Mouse (Mus musculus) intestine, embryonic 16.5 days (tissue): ENCODE measurements around the gene Chchd5. TPM values are rescaled to one million over a fixed set of nuclear protein-coding genes. Genes with fewer than 3 reads are reported as not detected.

Source experiments
- ATAC-seq: fragments of 200-750 bp; cut with Nextera tagmentation; 2 replicates; pipeline ENCODE4 v1.8.0; 2017; ENCODE audit warnings: moderate TSS enrichment, moderate library complexity
- H3K27ac ChIP-seq: fragments of 300-500 bp; sonication (generic); 2 replicates; pipeline ENCODE4 v1.5.1; 2014; ENCODE audit warnings: mild to moderate bottlenecking, low read length
- H3K27me3 ChIP-seq: fragments of 300-500 bp; sonication (generic); replicated peaks from 2 replicates; pipeline ENCODE4 v1.6.1; 2014; ENCODE audit warnings: low read length, control low read depth, mixed read lengths; ENCODE audit not compliant: control insufficient read depth, insufficient read depth
- H3K36me3 ChIP-seq: fragments of 300-500 bp; sonication (generic); 2 replicates; pipeline ENCODE4 v1.6.1; 2014; ENCODE audit warnings: low read length, control low read depth; ENCODE audit not compliant: control insufficient read depth, insufficient read depth
- H3K4me1 ChIP-seq: fragments of 300-500 bp; sonication (generic); 2 replicates; pipeline ENCODE4 v1.6.1; 2014; ENCODE audit warnings: low read length, control low read depth, mixed read lengths; ENCODE audit not compliant: control insufficient read depth, insufficient read depth
- H3K4me2 ChIP-seq: fragments of 300-500 bp; sonication (generic); 2 replicates; pipeline ENCODE4 v1.6.1; 2014; ENCODE audit warnings: low read depth, low read length, control low read depth
- H3K4me3 ChIP-seq: fragments of 300-500 bp; sonication (generic); 2 replicates; pipeline ENCODE4 v1.5.1; 2014; ENCODE audit warnings: mild to moderate bottlenecking, low read length
- H3K9ac ChIP-seq: fragments of 300-500 bp; sonication (generic); 2 replicates; pipeline ENCODE4 v1.6.1; 2014; ENCODE audit warnings: low read depth, low read length
- H3K9me3 ChIP-seq: fragments of 300-500 bp; sonication (generic); 2 replicates; pipeline ENCODE4 v1.6.1; 2016; ENCODE audit warnings: low read length, control low read depth; ENCODE audit not compliant: control insufficient read depth
- WGBS: fragments of 180-500 bp; shearing (Covaris S2); extraction: QIAGEN DNeasy Blood & Tissue Kit; methylation state at CpG from one replicate; pipeline ENCODE4 v1.1.7; 2014; 5-methylcytosine and 5-hydroxymethylcytosine counted together
- polyA plus RNA-seq: library from polyadenylated mRNA; unstranded; fragments of >200 nt; fragmentation: Nextera tagmentation; extraction: Ambion mirVana; gene quantifications from 2 replicates; pipeline ENCODE4 v1.2.1, GENCODE M21; 2015

Chchd5 gene
- polyA plus RNA-seq, 1 experiment from 2014 or later = 23.8 TPM

DNA sequence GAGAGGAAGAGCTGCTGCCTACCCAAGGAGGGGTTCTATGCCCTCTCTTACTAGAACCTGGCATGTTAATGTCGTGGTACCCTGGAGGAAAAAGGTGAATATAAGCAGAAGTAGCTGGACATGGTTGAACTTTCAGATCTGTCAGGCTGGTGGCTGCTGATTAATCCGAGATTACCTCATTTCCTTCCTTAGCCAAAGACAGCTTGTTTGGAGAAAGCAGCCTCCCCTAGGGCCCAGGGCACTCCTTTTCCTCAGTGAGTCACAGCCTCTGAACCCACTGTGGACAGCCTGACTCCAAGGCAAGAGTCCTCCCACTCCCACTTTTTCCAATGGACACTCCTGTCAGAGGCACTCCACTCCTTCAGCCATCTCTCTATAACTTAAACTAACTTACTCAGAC is 46.1 kb downstream of the Chchd5 start:
- ATAC-seq = no peak
- Histone ChIP-seq H3K27ac (no peak overlapping the region), H3K36me3 (no peaks in the 10 kb centered on the region), H3K4me2 (no peak overlapping the region), H3K4me1 (no peaks in the 10 kb centered on the region), H3K9me3 (no peaks in the 10 kb centered on the region), H3K27me3 (no peaks in the 10 kb centered on the region), H3K4me3 (no peak overlapping the region), H3K9ac (no peak overlapping the region)
- 47% methylated on average over 2 of the region's 2 CpGs for WGBS

DNA sequence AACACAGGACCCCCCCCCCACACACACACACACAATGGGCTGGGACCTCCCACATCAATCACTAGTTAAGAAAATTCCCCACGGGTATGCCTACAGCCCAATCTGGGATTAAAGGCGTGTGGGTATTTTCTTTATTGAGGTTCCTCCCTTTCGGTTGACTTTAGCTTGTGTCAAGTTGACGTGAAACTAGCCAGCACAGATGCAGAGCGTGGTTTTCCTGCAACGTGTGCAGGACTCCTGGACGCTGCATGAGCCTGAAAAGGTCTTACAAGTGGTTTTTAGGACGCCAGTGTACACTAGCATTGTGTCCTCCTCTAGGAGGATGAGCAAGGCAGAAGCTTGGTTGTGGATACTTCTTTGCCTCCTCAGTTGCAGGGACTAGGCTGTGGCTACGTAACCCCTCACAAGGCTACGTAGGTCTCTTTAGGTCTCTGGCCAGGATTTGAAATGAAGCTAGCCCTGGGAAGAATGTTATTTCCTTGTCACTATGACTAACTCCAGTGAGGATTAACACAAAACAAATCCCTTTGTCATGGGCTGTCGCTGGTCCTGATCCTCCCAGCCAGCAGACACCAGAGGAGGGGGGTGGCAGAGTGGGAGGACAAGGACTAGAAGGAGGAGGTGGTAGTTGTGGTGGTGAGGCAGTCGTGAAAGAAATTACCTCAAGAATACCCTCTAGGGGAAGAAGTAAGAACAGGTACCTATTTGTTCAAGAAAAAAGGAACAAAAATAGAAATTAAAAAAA is 47.3 kb downstream of the Chchd5 start:
- no peak for ATAC-seq
- WGBS = 70% methylated on average over 12 of the region's 12 CpGs
- Histone ChIP-seq H3K36me3 (no peaks in the 10 kb centered on the region), H3K27me3 (no peaks in the 10 kb centered on the region), H3K4me3 (no peak overlapping the region), H3K4me2 (no peak overlapping the region), H3K27ac (no peak overlapping the region), H3K4me1 (no peaks in the 10 kb centered on the region), H3K9me3 (no peaks in the 10 kb centered on the region), H3K9ac (no peak overlapping the region)

DNA sequence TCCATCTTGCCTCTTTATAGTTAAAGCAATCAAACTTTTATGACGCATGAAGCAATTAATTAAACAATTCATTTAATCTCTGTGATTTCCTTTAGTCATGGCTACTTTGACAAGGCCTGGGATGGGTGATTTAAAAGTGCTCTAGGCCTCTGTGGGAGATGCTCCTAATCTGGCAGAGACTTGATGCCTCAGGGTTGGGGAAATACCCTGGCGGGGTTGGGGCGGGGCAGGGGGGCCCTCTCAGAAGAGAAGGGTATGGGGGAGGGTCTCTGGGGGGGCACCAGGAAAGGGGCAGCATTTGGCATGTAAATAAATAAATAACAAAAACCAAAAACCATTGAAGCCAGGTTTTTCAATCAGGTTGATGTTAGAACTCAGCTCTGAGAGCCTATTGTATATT is 48.2 kb downstream of the Chchd5 start:
- no peaks in the 10 kb centered on the region for H3K4me1 ChIP-seq
- no peaks in the 10 kb centered on the region for H3K27me3 ChIP-seq
- no peak overlapping the region for H3K4me3 ChIP-seq
- ATAC-seq = no peak
- 59% methylated on average over 3 of the region's 3 CpGs for WGBS
- no peak overlapping the region for H3K27ac ChIP-seq
- no peaks in the 10 kb centered on the region for H3K36me3 ChIP-seq
- no peak overlapping the region for H3K4me2 ChIP-seq
- no peak overlapping the region for H3K9ac ChIP-seq
- no peaks in the 10 kb centered on the region for H3K9me3 ChIP-seq

DNA sequence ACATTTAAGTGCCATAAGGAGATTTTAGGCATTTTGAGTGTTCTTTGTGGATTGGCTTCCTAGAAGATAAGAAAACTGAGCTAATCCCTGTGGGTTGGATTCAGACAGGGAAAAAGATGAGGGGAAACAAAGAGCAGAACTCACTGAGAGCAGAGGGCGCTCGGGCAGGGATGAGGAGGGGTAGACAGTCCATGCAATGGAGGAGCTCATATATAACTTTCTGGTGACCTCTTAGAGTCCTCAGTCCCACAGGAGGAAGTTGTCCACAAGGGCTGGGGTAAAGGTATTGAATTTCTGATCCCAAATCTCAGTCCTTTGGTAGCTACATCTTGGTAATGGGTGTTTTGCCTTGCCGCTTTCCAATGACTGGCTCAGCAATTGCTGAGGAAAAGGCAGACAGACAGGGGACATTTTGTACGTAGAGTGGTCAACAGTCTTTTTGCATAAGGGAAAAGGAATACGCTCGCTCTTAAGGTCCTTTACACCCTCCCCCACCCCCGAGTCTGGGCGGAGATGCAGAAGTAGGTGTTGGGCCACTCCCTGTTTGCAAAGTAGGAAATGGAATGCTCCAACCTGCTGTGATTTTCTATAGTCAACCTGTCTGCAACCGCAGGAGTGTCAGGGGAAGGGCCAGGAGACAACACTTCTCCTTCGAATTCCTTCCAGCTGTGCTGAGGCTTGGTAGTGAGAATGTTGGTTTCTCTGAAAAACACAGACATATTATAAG is 48.8 kb downstream of the Chchd5 start:
- H3K4me2 ChIP-seq = peak overlapping the region; percentile 37

DNA sequence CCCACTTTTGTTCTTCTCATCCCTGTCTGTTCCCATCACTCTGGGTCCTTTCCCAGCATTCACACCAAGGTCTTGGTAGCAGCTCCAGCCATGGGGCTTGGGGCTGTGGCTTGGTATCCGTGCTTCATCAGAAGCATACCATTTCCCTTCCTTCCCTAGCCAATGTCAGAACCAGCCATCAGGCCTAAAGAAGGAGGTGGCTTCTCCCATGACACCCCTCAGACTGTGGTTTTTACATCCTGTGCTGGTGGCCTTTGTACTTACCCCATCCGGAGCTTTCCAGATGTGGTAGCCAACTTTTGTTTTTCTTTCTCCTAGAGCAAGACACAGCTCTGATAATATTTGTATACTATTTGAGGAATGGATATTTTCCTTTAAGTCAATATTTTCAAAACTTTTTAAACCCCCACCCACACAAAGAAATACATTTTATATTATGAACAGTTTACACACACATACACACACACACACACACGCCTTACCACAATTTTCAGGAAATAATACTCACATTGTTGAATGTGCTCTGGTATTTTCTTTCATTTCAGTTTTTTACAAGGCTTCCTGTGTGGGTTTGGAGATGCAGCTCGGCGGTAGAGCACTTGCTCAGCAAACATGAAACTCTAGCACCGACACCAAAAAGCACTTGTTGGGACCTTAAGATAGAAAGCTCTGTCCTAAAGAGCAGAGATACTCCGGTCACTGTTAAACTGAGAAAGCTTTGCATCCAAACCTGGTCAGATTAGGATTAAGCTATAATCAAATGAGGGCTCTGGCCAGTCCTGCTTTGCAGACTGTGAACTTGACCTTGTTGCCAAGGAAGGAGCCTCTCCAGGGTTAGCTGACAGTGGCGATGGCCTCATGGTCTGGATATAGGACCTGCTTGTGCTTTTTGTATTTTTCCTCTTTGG is 50.7 kb downstream of the Chchd5 start:
- WGBS = 77% methylated on average over 8 of the region's 8 CpGs
- ATAC-seq = no peak
- Histone ChIP-seq H3K27ac (no peak overlapping the region), H3K27me3 (no peaks in the 10 kb centered on the region), H3K9me3 (no peaks in the 10 kb centered on the region), H3K4me2 (no peak overlapping the region), H3K36me3 (no peaks in the 10 kb centered on the region), H3K4me3 (no peak overlapping the region), H3K9ac (no peak overlapping the region), H3K4me1 (no peaks in the 10 kb centered on the region)

More for the DNA sequence above, 48.8 kb downstream of the Chchd5 start:
- Histone ChIP-seq H3K4me3 (0 out of 2 replicates have a peak overlapping the region, but pooled peaks have one; percentile 24), H3K36me3 (no peaks in the 10 kb centered on the region), H3K9ac (no peak overlapping the region), H3K27ac (no peak overlapping the region), H3K27me3 (no peaks in the 10 kb centered on the region), H3K9me3 (no peaks in the 10 kb centered on the region), H3K4me1 (no peaks in the 10 kb centered on the region)
- WGBS = 33% methylated on average over 10 of the region's 10 CpGs
- ATAC-seq = peak; percentile 67

DNA sequence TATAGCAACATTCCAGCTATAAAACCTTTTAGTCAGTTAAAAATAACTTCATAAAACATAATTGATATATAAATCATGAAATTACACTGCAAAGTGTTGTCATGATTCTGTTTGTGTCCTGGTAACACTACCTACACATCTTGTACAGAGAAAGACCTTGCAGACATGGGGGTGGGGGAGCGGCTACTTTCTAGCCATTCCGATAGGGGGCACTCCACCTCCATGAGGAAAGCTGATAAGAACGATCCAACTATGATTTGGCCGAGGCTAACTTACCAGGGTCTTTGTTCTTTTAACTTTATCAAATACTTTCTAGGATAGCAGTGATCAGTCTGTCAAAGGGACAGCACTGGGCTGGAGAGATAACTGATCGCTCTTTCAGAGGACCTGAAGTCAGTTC is 52.0 kb downstream of the Chchd5 start:
- no peak for ATAC-seq
- WGBS = 81% methylated on average over 5 of the region's 5 CpGs

DNA sequence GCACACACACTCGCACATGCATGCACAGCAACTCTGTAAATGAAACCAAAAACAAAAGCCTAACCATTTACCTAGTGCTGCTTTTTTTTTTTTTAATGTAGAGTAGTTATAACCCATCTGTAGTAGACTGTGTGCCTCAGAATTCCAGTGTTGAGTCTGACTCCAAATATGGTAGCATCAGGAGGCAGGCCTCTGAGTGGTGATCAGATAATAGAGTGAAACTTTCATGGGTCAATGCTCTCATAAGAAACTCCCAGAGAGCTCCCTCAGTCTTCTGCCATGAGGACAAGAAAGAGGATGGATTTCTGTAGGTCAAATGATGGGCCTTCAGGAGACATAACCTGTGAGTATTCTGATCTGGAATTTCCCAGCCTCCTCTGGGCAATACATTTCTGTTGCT is 52.9 kb downstream of the Chchd5 start:
- no peak for ATAC-seq
- no peak overlapping the region for H3K4me3 ChIP-seq
- WGBS = 96% methylated on average over 1 of the region's 1 CpGs

More for the DNA sequence above, 52.0 kb downstream of the Chchd5 start:
- Histone ChIP-seq H3K4me2 (no peak overlapping the region), H3K9me3 (no peaks in the 10 kb centered on the region), H3K9ac (no peak overlapping the region), H3K36me3 (no peaks in the 10 kb centered on the region), H3K27me3 (no peaks in the 10 kb centered on the region), H3K4me1 (no peaks in the 10 kb centered on the region), H3K27ac (no peak overlapping the region), H3K4me3 (no peak overlapping the region)

DNA sequence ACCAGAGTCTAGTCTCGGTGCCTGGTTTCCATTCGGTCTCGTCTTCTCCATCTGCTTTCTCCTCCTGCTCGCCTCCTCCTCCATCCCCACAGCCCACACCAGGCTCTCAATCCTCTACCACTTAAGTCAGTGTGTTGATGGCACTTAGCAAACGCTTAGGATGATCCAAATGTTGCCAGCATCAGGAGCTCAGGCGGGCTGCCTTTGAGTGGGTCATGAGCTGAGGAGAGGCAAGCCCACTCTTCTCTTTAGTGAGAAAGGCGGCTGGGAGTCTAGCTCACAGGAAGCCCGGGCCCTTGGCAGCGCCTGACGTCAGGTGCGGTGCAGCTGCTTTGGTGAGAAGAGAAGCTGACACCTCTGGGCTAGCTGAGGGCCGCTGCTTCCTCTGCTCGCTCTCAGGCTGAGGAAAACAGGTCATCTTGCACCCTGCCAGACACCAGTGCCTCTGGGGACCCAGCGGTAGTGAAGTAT is 54.1 kb downstream of the Chchd5 start:
- H3K4me1 ChIP-seq = no peaks in the 10 kb centered on the region
- no peak overlapping the region for H3K27ac ChIP-seq
- no peaks in the 10 kb centered on the region for H3K27me3 ChIP-seq
- H3K36me3 ChIP-seq = no peaks in the 10 kb centered on the region
- 65% methylated on average over 14 of the region's 14 CpGs for WGBS
- ATAC-seq = no peak
- no peak overlapping the region for H3K4me3 ChIP-seq
- no peak overlapping the region for H3K9ac ChIP-seq
- H3K9me3 ChIP-seq = no peaks in the 10 kb centered on the region
- no peak overlapping the region for H3K4me2 ChIP-seq

More for the DNA sequence above, 52.9 kb downstream of the Chchd5 start:
- no peaks in the 10 kb centered on the region for H3K4me1 ChIP-seq
- no peaks in the 10 kb centered on the region for H3K36me3 ChIP-seq
- H3K4me2 ChIP-seq = no peak overlapping the region
- no peaks in the 10 kb centered on the region for H3K9me3 ChIP-seq
- H3K27me3 ChIP-seq = no peaks in the 10 kb centered on the region
- H3K27ac ChIP-seq = no peak overlapping the region
- H3K9ac ChIP-seq = no peak overlapping the region
